ENCODE assay signal across 8 mouse cellular contexts in the genomic region with DNA sequence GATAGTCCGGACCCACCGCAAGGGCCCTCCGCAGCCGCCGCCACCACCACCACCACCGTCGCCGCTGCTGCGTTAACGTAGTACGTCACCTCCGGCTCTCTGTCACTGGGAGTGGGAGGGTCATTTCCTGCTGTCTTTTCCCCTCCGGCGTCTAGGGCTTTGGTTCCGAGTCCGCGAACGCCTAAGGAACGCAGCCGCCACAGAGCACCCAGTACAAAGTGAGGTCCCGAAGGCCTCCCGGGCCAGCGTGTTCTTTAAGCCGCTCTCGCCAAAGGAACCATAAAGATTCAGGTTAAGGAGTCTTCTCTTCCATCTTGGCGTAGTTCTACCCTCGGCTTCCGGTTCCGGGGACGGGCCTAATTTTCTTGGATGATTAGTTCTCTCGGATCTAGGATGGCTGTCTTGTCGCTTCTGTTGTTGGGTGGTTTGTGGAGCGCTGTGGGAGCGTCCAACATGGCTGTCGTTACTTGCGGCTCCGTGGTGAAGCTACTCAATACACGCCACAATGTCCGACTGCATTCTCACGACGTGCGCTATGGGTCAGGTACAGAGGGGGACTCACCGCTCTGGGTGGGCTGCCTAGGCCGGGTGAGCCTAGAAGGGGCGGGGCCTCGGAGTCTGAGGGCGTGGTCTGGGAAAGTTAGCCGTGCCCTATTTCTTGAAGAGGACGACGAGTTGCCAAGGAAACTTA. TPM values are rescaled to one million over a fixed set of nuclear protein-coding genes. Genes with fewer than 3 reads are reported as not detected.
DNase-seq lines count a peak whose midpoint lies in the region; ATAC-seq lines count a peak whose summit lies in the region.

A gene (plus strand): TSS at position 120 of the 691 bp plus-strand sequence.
A gene (minus strand): TSS at position 361 of the 691 bp plus-strand sequence.

- peak within 1 kb of the TSS; percentile 84 for H3K4me2 ChIP-seq in forebrain, embryonic 11.5 days (ENCODE audit: low read depth, low read length, severe bottlenecking)
- H3K4me2 ChIP-seq in heart, embryonic 16.5 days (ENCODE audit: low read depth, low read length): peak within 1 kb of the TSS; percentile 94
- peak within 1 kb of the TSS; percentile 80 for H3K4me2 ChIP-seq in liver, embryonic 15.5 days
- peak within 1 kb of the TSS; percentile 85 for H3K4me2 ChIP-seq in neural tube, embryonic 12.5 days (replicated peaks)

- H3K4me3 ChIP-seq in forebrain, embryonic 11.5 days (ENCODE audit: low read depth, low read length): peak within 1 kb of the TSS; percentile 97
- H3K4me3 ChIP-seq in heart, embryonic 16.5 days (ENCODE audit: low read length): peak within 1 kb of the TSS; percentile 85
- peak within 1 kb of the TSS; percentile 90 for H3K4me3 ChIP-seq in liver, embryonic 15.5 days (replicated peaks)
- peak within 1 kb of the TSS; percentile 97 for H3K4me3 ChIP-seq in neural tube, embryonic 12.5 days

- WGBS in forebrain, embryonic 11.5 days: under 1% methylated on average over 50 of the region's 50 CpGs
- WGBS in heart, embryonic 16.5 days: under 1% methylated on average over 50 of the region's 50 CpGs
- under 1% methylated on average over 50 of the region's 50 CpGs for WGBS in liver, embryonic 15.5 days (ENCODE audit: insufficient replicate concordance)
- WGBS in neural tube, embryonic 12.5 days: under 1% methylated on average over 50 of the region's 50 CpGs

- no peaks in the 10 kb centered on the region for H3K9me3 ChIP-seq in forebrain, embryonic 11.5 days (ENCODE audit: control insufficient read depth, low read length)
- H3K9me3 ChIP-seq in heart, embryonic 16.5 days (replicated peaks; ENCODE audit: control insufficient read depth, low read length): no peaks in the 10 kb centered on the region
- no peaks in the 10 kb centered on the region for H3K9me3 ChIP-seq in liver, embryonic 15.5 days (replicated peaks)
- H3K9me3 ChIP-seq in neural tube, embryonic 12.5 days: no peaks in the 10 kb centered on the region

- peak within 1 kb of the TSS; percentile 65; the same call in 1 of the 2 replicates for H3K27ac ChIP-seq in forebrain, embryonic 11.5 days (ENCODE audit: low read depth, low read length)
- H3K27ac ChIP-seq in heart, embryonic 16.5 days (ENCODE audit: low read length): peak within 1 kb of the TSS; percentile 98
- peak within 1 kb of the TSS; percentile 96 for H3K27ac ChIP-seq in liver, embryonic 15.5 days (replicated peaks)
- peak within 1 kb of the TSS; percentile 38 for H3K27ac ChIP-seq in neural tube, embryonic 12.5 days

- H3K36me3 ChIP-seq in forebrain, embryonic 11.5 days (ENCODE audit: control insufficient read depth, insufficient read depth, low read length): no peaks in the 10 kb centered on the region
- 0 out of 2 replicates have a peak, but pooled peaks cover under 1% of the 10 kb centered on the region for H3K36me3 ChIP-seq in heart, embryonic 16.5 days (ENCODE audit: control insufficient read depth, insufficient read depth)
- H3K36me3 ChIP-seq in liver, embryonic 15.5 days (replicated peaks): peaks cover 10% of the 10 kb centered on the region
- H3K36me3 ChIP-seq in neural tube, embryonic 12.5 days: peaks cover 9% of the 10 kb centered on the region

- H3K9ac ChIP-seq in forebrain, embryonic 11.5 days (ENCODE audit: low read length): peak within 1 kb of the TSS; percentile 87
- H3K9ac ChIP-seq in heart, embryonic 16.5 days (ENCODE audit: low read length): peak within 1 kb of the TSS; percentile 92
- H3K9ac ChIP-seq in liver, embryonic 15.5 days: peak within 1 kb of the TSS; percentile 88
- peak within 1 kb of the TSS; percentile 94 for H3K9ac ChIP-seq in neural tube, embryonic 12.5 days

- peak; percentile 80 to 93 for DNase-seq in CD8-positive naive resting alpha-beta T cell, adult 2 months (ENCODE audit: low read depth in 2 of 2, low spot score in 2 of 2)
- DNase-seq in c-Kit-positive CD71-negative TER-119-negative erythroid progenitor cells, embryonic 14.5 days (ENCODE audit: low read depth): peak; percentile 91
- DNase-seq in forebrain, embryonic 11.5 days (ENCODE audit: low spot score): peak; percentile 91
- DNase-seq in kidney, postnatal 36 days: peak; percentile 92 to 95
- peak; percentile 93 for DNase-seq in telencephalon, adult 2 months (ENCODE audit: low read depth, low spot score)

- peak; percentile 88 for ATAC-seq in forebrain, embryonic 11.5 days (replicated peaks; ENCODE audit: low FRiP score)
- ATAC-seq in heart, embryonic 16.5 days (replicated peaks; ENCODE audit: extremely low read depth, insufficient read depth, low FRiP score): peak; percentile 93
- peak; percentile 93 for ATAC-seq in liver, embryonic 15.5 days (ENCODE audit: insufficient read depth)
- peak; percentile 94 for ATAC-seq in neural tube, embryonic 12.5 days (ENCODE audit: low FRiP score, low read depth)

- H3K4me1 ChIP-seq in forebrain, embryonic 11.5 days (replicated peaks; ENCODE audit: control insufficient read depth, insufficient read depth, low read length): peaks cover 2% of the 10 kb centered on the region; the same call in 1 of the 2 replicates
- peaks cover 12% of the 10 kb centered on the region for H3K4me1 ChIP-seq in heart, embryonic 16.5 days (ENCODE audit: control insufficient read depth, insufficient read depth, low read length)
- peaks cover 43% of the 10 kb centered on the region for H3K4me1 ChIP-seq in liver, embryonic 15.5 days (replicated peaks)
- H3K4me1 ChIP-seq in neural tube, embryonic 12.5 days: peaks cover 27% of the 10 kb centered on the region

- no peaks in the 10 kb centered on the region for H3K27me3 ChIP-seq in forebrain, embryonic 11.5 days (ENCODE audit: control insufficient read depth, insufficient read depth, low read length)
- no peaks in the 10 kb centered on the region for H3K27me3 ChIP-seq in heart, embryonic 16.5 days (ENCODE audit: control insufficient read depth, insufficient read depth, low read length)
- H3K27me3 ChIP-seq in liver, embryonic 15.5 days: no peaks in the 10 kb centered on the region
- H3K27me3 ChIP-seq in neural tube, embryonic 12.5 days (replicated peaks): no peaks in the 10 kb centered on the region

RNA-seq across cellular contexts. Expression of the first gene that starts in this region (rescaled TPM):
- 41.0 and 52.3 TPM in 2 replicates for polyA plus RNA-seq in forebrain, embryonic 11.5 days (2014; fragmentation: Nextera tagmentation; extraction: Ambion mirVana)
- polyA plus RNA-seq in heart, embryonic 16.5 days (2015; fragmentation: Nextera tagmentation; extraction: Ambion mirVana): 58.0 and 64.5 TPM in 2 replicates
- polyA plus RNA-seq in liver, embryonic 15.5 days (2015; fragmentation: Nextera tagmentation; extraction: Ambion mirVana): 29.0 and 33.7 TPM in 2 replicates
- polyA plus RNA-seq in neural tube, embryonic 12.5 days (2016; fragmentation: Nextera tagmentation; extraction: Ambion mirVana): 59.8 and 60.8 TPM in 2 replicates

RNA-seq across cellular contexts. Expression of the second gene that starts in this region (rescaled TPM):
- polyA plus RNA-seq in forebrain, embryonic 11.5 days (2014; fragmentation: Nextera tagmentation; extraction: Ambion mirVana): 33.7 and 34.0 TPM in 2 replicates
- 16.3 and 16.9 TPM in 2 replicates for polyA plus RNA-seq in heart, embryonic 16.5 days (2015; fragmentation: Nextera tagmentation; extraction: Ambion mirVana)
- polyA plus RNA-seq in liver, embryonic 15.5 days (2015; fragmentation: Nextera tagmentation; extraction: Ambion mirVana): 9.5 and 9.8 TPM in 2 replicates
- polyA plus RNA-seq in neural tube, embryonic 12.5 days (2016; fragmentation: Nextera tagmentation; extraction: Ambion mirVana): 34.0 and 40.5 TPM in 2 replicates

Comparison
In these comparisons a context has a peak if more than half of its experiments do, and no peak if none do; other contexts are left out.
1. Peak in every context shown above with its lines: DNase-seq, ATAC-seq, H3K4me3 ChIP-seq and H3K27ac ChIP-seq.
2. H3K27ac ChIP-seq: peak in every context shown above with its lines; median percentile 98 in heart, embryonic 16.5 days; 96 in liver, embryonic 15.5 days; 65 in forebrain, embryonic 11.5 days; 38 in neural tube, embryonic 12.5 days.